Mouse (Mus musculus) thymus, adult 2 months (tissue): ENCODE results near the gene Usp47. TPM values are rescaled to one million over a fixed set of nuclear protein-coding genes. Genes with fewer than 3 reads are reported as not detected.

Source experiments
- DNase-seq: peaks from one replicate; pipeline ENCODE4 v3.0.0; 2021
- H3K27ac ChIP-seq: fragments of 200-500 bp; 2 replicates; pipeline ENCODE4 v1.5.1; 2012; ENCODE audit warnings: low read length, control low read depth; ENCODE audit not compliant: control insufficient read depth, insufficient read depth
- H3K27me3 ChIP-seq: fragments of 200-500 bp; 2 replicates; pipeline ENCODE4 v1.6.1; 2012; ENCODE audit warnings: mild to moderate bottlenecking, low read length, moderate library complexity, mixed read lengths; ENCODE audit not compliant: control insufficient read depth, insufficient read depth
- H3K36me3 ChIP-seq: fragments of 200-500 bp; 2 replicates; pipeline ENCODE4 v1.6.1; 2012; ENCODE audit warnings: mild to moderate bottlenecking, low read length, moderate library complexity; ENCODE audit not compliant: control insufficient read depth, insufficient read depth
- H3K4me1 ChIP-seq: fragments of 200-500 bp; replicated peaks from 2 replicates; pipeline ENCODE4 v1.6.1; 2012; ENCODE audit warnings: low read length; ENCODE audit not compliant: control insufficient read depth, insufficient read depth
- H3K4me3 ChIP-seq: fragments of 200-500 bp; 2 replicates; pipeline ENCODE4 v1.5.1; 2012; ENCODE audit warnings: mild to moderate bottlenecking, low read length, control low read depth, moderate library complexity; ENCODE audit not compliant: control insufficient read depth, insufficient read depth
- CTCF ChIP-seq: fragments of 200-500 bp; IDR thresholded peaks from 2 replicates; pipeline ENCODE4 v1.5.1; 2012; ENCODE audit warnings: mild to moderate bottlenecking, control low read depth, low read length, moderate library complexity, borderline replicate concordance; ENCODE audit not compliant: control insufficient read depth, poor library complexity, insufficient read depth; ENCODE audit errors: extremely low read depth
- POLR2A ChIP-seq: fragments of 200-500 bp; IDR thresholded peaks from 2 replicates; pipeline ENCODE4 v1.6.1; 2012; ENCODE audit warnings: mild to moderate bottlenecking, low read length, control low read depth, moderate library complexity; ENCODE audit not compliant: control insufficient read depth, poor library complexity, insufficient read depth; ENCODE audit errors: extremely low read depth
- WGBS: fragments of 180-500 bp; shearing (Covaris S2); methylation state at CpG from one replicate; pipeline ENCODE4 v1.1.7; 2018; 5-methylcytosine and 5-hydroxymethylcytosine counted together
- polyA plus RNA-seq: library from polyadenylated mRNA; depleted of rRNA; stranded (reverse); fragments of >200 nt; gene quantifications from 2 replicates; pipeline ENCODE4 v1.2.3, GENCODE M21; 2012

Gene Usp47
- polyA plus RNA-seq, 1 experiment = 13.2 TPM

DNA sequence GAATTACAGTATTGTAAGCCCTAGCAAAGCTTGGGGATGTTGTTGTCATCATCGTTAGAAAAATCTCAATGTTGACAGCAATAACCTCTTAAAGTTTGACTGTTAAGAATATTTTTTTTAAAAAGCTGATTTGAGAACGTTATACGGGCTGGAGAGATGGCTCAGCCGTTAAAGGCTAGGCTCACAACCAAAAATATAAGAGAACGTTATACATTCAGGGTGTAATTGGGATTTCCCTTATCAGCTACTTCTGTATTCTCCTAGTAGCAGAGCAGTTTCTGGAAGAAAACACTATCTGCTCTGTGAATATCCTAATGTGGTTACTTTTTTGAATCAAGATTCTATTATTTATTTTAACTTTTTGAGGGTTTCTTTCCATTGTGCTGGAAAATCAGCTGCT lies 25.3 kb downstream of the Usp47 start:
- no peak for TF ChIP-seq CTCF
- TF ChIP-seq POLR2A = no peak
- H3K36me3 ChIP-seq = no peaks in the 10 kb centered on the region
- H3K27me3 ChIP-seq = no peaks in the 10 kb centered on the region
- DNase-seq = no peak
- WGBS = 95% methylated on average over 5 of the region's 5 CpGs
- no peak overlapping the region for H3K4me3 ChIP-seq
- H3K4me1 ChIP-seq = no peaks in the 10 kb centered on the region
- H3K27ac ChIP-seq = no peak overlapping the region

DNA sequence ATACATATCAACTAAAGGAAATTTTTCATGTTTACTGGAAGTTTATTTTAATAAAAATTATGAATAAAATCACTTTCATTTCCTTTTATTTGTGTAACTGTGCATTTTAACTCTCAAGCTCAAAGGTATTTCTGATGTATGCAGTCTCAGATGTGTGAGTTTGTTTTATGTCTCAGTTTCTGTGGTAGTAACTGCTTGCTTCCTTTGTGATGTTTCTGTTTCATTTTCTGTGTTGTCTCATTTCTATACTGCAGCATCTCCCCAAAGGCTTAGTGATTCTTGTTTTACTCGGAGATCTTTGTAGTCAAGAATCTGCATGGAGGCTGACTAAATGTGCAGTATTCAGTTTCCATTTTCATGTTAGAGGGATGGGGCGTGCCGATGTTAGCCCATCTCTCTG lies 30.4 kb downstream of the Usp47 start:
- WGBS = 64% methylated on average over 3 of the region's 3 CpGs
- no peak for DNase-seq
- H3K36me3 ChIP-seq = peaks cover 30% of the 10 kb centered on the region
- peak overlapping the region; percentile 76 for H3K27ac ChIP-seq
- H3K4me1 ChIP-seq = peaks cover 3% of the 10 kb centered on the region; the same call in 1 of the 2 replicates
- no peaks in the 10 kb centered on the region for H3K27me3 ChIP-seq
- no peak for TF ChIP-seq CTCF
- TF ChIP-seq POLR2A = no peak
- no peak overlapping the region for H3K4me3 ChIP-seq

DNA sequence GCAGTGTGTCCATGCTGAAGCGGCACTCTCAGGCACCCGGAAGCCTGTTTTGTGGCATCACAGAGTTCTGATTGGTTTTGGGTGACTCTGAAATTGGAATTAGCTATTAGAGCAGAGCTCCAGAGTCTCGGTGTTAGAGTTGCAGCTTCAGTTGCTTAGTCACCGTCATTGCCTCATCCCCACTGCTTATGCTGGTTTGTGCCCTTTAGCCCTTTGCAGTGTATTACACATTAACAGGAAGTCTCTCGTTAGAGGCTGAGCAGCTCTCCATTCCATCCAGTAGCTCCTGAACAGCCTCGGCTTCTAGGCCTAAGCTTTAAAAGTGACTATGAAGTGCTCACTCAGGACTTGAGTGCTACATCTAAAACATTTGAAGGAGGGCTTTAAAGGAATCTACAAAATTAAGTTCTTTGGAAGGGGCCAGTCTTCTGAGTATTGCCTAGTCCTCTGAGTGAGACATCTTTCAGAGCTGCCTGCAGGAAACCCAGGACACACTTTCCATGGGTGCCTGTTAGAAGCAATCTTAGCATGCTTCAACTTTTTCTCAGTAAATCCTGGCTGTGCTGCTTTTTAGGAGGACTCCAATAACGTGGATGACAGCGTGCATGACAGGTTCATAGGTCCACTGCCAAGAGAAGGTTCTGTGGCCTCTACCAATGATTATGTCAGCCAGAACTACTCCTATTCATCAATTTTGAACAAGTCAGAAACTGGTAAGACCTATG lies 32.8 kb downstream of the Usp47 start:
- H3K4me3 ChIP-seq = no peak overlapping the region
- no peaks in the 10 kb centered on the region for H3K27me3 ChIP-seq
- WGBS = 91% methylated on average over 8 of the region's 8 CpGs
- H3K27ac ChIP-seq = no peak overlapping the region
- DNase-seq = no peak
- TF ChIP-seq POLR2A (no peak), CTCF (no peak)
- peaks cover 3% of the 10 kb centered on the region; the same call in 1 of the 2 replicates for H3K4me1 ChIP-seq
- H3K36me3 ChIP-seq = peaks cover 37% of the 10 kb centered on the region

DNA sequence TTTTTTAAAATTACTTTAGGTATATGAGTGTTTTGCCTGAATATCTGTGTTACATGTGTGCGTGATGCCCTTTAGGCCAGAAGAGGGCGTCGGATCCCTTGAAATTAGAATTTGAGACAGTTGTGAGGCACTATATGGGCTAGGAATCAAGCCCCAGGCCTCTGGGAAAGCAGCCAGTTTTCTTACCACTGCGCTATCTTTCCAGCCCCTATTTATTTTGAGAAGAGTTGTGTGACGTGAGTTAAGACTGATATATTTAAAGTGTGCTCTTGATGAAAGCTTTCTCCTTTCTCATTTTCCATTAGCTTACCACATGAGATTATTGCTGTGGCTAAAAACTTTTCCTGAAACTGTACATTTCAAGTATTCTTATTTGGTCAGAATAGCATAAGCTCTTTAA lies 51.6 kb downstream of the Usp47 start:
- DNase-seq = no peak
- 96% methylated on average over 5 of the region's 5 CpGs for WGBS
- Histone ChIP-seq H3K27me3 (no peaks in the 10 kb centered on the region), H3K36me3 (peaks cover 15% of the 10 kb centered on the region), H3K27ac (no peak overlapping the region), H3K4me1 (no peaks in the 10 kb centered on the region), H3K4me3 (no peak overlapping the region)
- no peak for TF ChIP-seq CTCF
- no peak for TF ChIP-seq POLR2A

DNA sequence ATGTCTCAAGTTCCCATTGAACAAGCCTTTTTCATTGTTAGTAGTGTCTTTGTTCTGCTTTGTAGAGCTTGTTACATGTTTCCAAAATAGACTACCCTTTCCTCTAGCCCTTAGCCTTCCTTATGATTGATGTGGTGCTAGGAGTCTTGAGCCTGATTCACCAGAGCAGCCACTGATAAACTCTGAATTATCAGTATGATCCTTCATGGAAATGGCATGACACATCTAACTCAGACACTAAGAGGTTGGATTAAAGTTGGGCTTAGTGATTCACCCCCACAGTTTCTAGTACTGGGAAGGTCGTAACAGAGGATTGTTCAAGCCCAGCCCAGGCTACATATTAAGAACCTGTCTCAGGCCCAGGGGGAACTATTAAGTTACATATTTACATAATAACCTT lies 59.3 kb downstream of the Usp47 start:
- WGBS = 95% methylated on average over 1 of the region's 1 CpGs
- Histone ChIP-seq H3K27ac (no peak overlapping the region), H3K4me3 (no peak overlapping the region), H3K36me3 (peaks cover 44% of the 10 kb centered on the region), H3K27me3 (no peaks in the 10 kb centered on the region), H3K4me1 (no peaks in the 10 kb centered on the region)
- no peak for DNase-seq
- no peak for TF ChIP-seq CTCF
- no peak for TF ChIP-seq POLR2A

DNA sequence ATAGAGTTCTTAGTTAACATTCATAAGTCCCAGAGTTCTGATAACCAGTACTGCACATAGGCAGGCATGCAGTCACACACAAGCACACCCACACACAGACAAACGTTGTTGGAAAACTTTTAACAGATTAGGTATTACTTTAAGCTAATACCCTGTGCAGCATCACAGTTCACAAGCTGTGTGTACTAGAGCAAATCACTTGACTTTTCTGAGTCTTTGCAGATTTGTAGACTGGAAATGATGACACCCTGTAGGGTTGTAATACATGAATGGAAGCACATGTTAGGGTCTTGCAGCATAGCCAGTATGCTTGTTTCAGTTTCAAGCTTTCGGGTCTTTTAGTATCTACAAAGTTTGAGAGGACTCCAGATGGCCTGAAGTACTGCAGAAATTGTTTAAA lies 60.9 kb downstream of the Usp47 start:
- Histone ChIP-seq H3K27ac (no peak overlapping the region), H3K4me3 (no peak overlapping the region), H3K27me3 (no peaks in the 10 kb centered on the region), H3K4me1 (no peaks in the 10 kb centered on the region), H3K36me3 (peaks cover 45% of the 10 kb centered on the region)
- no peak for DNase-seq
- WGBS = 92% methylated on average over 2 of the region's 2 CpGs
- TF ChIP-seq POLR2A (no peak), CTCF (no peak)
